Mouse (Mus musculus) hindbrain, embryonic 11.5 days (tissue): ENCODE measurements around the gene Cd47. TPM values are rescaled to one million over a fixed set of nuclear protein-coding genes. Genes with fewer than 3 reads are reported as not detected.

Experiments used
- ATAC-seq: fragments of 200-750 bp; cut with Nextera tagmentation; 2 replicates; pipeline ENCODE4 v1.8.0; 2017; ENCODE audit warnings: mild to moderate bottlenecking, moderate TSS enrichment, moderate library complexity; ENCODE audit not compliant: low FRiP score
- DNase-seq: peaks from one replicate; pipeline ENCODE4 v3.0.0-alpha.2; 2015; ENCODE audit warnings: low spot score
- H3K27ac ChIP-seq: fragments of 300-500 bp; sonication (generic); 2 replicates; pipeline ENCODE4 v1.5.1; 2014; ENCODE audit warnings: mild to moderate bottlenecking, low read depth, low read length
- H3K27me3 ChIP-seq: fragments of 300-500 bp; sonication (generic); 2 replicates; pipeline ENCODE4 v1.6.1; 2014; ENCODE audit warnings: mild to moderate bottlenecking, low read length, moderate library complexity, mixed read lengths; ENCODE audit not compliant: control insufficient read depth, insufficient read depth
- H3K36me3 ChIP-seq: fragments of 300-500 bp; sonication (generic); 2 replicates; pipeline ENCODE4 v1.6.1; 2014; ENCODE audit warnings: mild to moderate bottlenecking, low read length, moderate library complexity, mixed read lengths; ENCODE audit not compliant: control insufficient read depth, insufficient read depth
- H3K4me1 ChIP-seq: fragments of 300-500 bp; sonication (generic); replicated peaks from 2 replicates; pipeline ENCODE4 v1.6.1; 2014; ENCODE audit warnings: low read length, mixed read lengths; ENCODE audit not compliant: control insufficient read depth, insufficient read depth
- H3K4me2 ChIP-seq: fragments of 300-500 bp; sonication (generic); replicated peaks from 2 replicates; pipeline ENCODE4 v1.6.1; 2014; ENCODE audit warnings: mild to moderate bottlenecking, low read depth, low read length
- H3K4me3 ChIP-seq: fragments of 300-500 bp; sonication (generic); 2 replicates; pipeline ENCODE4 v1.5.1; 2014; ENCODE audit warnings: low read depth, low read length
- H3K9ac ChIP-seq: fragments of 300-500 bp; sonication (generic); 2 replicates; pipeline ENCODE4 v1.6.1; 2014; ENCODE audit warnings: low read depth, low read length
- H3K9me3 ChIP-seq: fragments of 300-500 bp; sonication (generic); 2 replicates; pipeline ENCODE4 v1.6.1; 2016; ENCODE audit warnings: low read length; ENCODE audit not compliant: control insufficient read depth
- WGBS: fragments of 180-500 bp; shearing (Covaris S2); extraction: QIAGEN DNeasy Blood & Tissue Kit; methylation state at CpG from one replicate; pipeline ENCODE4 v1.1.7; 2014; 5-methylcytosine and 5-hydroxymethylcytosine counted together
- polyA plus RNA-seq: library from polyadenylated mRNA; unstranded; fragments of >200 nt; fragmentation: Nextera tagmentation; extraction: Ambion mirVana; gene quantifications from 2 replicates; pipeline ENCODE4 v1.2.1, GENCODE M21; 2014

Gene Cd47
- polyA plus RNA-seq, 1 experiment from 2014 or later, result 83.4 TPM

- no peak for ATAC-seq
These were observed 155.6 kb downstream of the Cd47 start for GRCm38 (mm10) chr16:49955952-49956351.

GRCm38 (mm10) chr16:49956531-49957302 lies 156.4 kb downstream of the Cd47 start:
- WGBS, result 86% methylated on average over 7 of the region's 7 CpGs
- Histone ChIP-seq H3K4me3 (no peak overlapping the region), H3K4me1 (no peaks in the 10 kb centered on the region), H3K9me3 (no peaks in the 10 kb centered on the region), H3K27me3 (no peaks in the 10 kb centered on the region), H3K4me2 (no peak overlapping the region), H3K9ac (no peak overlapping the region), H3K36me3 (no peaks in the 10 kb centered on the region), H3K27ac (no peak overlapping the region)
- no peak for ATAC-seq
- DNase-seq, result no peak

More at GRCm38 (mm10) chr16:49955952-49956351, 155.6 kb downstream of the Cd47 start:
- H3K4me2 ChIP-seq, result no peak overlapping the region
- H3K27ac ChIP-seq, result no peak overlapping the region
- no peak overlapping the region for H3K4me3 ChIP-seq
- H3K9ac ChIP-seq, result no peak overlapping the region
- no peaks in the 10 kb centered on the region for H3K27me3 ChIP-seq
- 89% methylated on average over 2 of the region's 2 CpGs for WGBS
- no peak for DNase-seq
- no peaks in the 10 kb centered on the region for H3K36me3 ChIP-seq
- H3K4me1 ChIP-seq, result no peaks in the 10 kb centered on the region
- no peaks in the 10 kb centered on the region for H3K9me3 ChIP-seq

- Histone ChIP-seq H3K4me1 (no peaks in the 10 kb centered on the region), H3K27ac (no peak overlapping the region), H3K4me3 (no peak overlapping the region), H3K27me3 (no peaks in the 10 kb centered on the region), H3K36me3 (no peaks in the 10 kb centered on the region), H3K9me3 (no peaks in the 10 kb centered on the region), H3K9ac (no peak overlapping the region), H3K4me2 (no peak overlapping the region)
- no peak for ATAC-seq
- no peak for DNase-seq
- WGBS, result 85% methylated on average over 5 of the region's 5 CpGs
These were observed 158.6 kb downstream of the Cd47 start for GRCm38 (mm10) chr16:49958900-49959436.

GRCm38 (mm10) chr16:49962305-49962704 lies 162.0 kb downstream of the Cd47 start:
- ATAC-seq, result no peak
- Histone ChIP-seq H3K9me3 (no peaks in the 10 kb centered on the region), H3K9ac (no peak overlapping the region), H3K36me3 (no peaks in the 10 kb centered on the region), H3K4me1 (peaks cover 2% of the 10 kb centered on the region), H3K27me3 (no peaks in the 10 kb centered on the region), H3K27ac (no peak overlapping the region), H3K4me3 (no peak overlapping the region), H3K4me2 (no peak overlapping the region)
- DNase-seq, result no peak
- WGBS, result 85% methylated on average over 3 of the region's 3 CpGs

- DNase-seq, result no peak
- whole genome bisulfite sequencing, result 53% methylated on average over 7 of the region's 7 CpGs
- Histone ChIP-seq H3K4me2 (no peak overlapping the region), H3K9ac (no peak overlapping the region), H3K27ac (no peak overlapping the region), H3K9me3 (no peaks in the 10 kb centered on the region), H3K4me1 (peaks cover 2% of the 10 kb centered on the region), H3K4me3 (no peak overlapping the region), H3K36me3 (no peaks in the 10 kb centered on the region), H3K27me3 (no peaks in the 10 kb centered on the region)
- no peak for ATAC-seq
These were observed 164.1 kb downstream of the Cd47 start for GRCm38 (mm10) chr16:49964321-49964986.

Other genes starting within 250 kb of the Cd47 start
- 35.5 and 39.1 TPM in 2 replicates for gene Ift57, start 101.3 kb upstream of the Cd47 start, polyA plus RNA-seq